Mouse (Mus musculus): ENCODE measurements around the gene Ssu72. TPM values are rescaled to one million over a fixed set of nuclear protein-coding genes. Genes with fewer than 3 reads are reported as not detected.

Ssu72 gene
- 147 and 151 TPM in 2 replicates for polyA plus RNA-seq (2014; fragmentation: Nextera tagmentation; extraction: Ambion mirVana)

GRCm38 (mm10) chr4:155704721-155705591 is at the start of gene Ssu72:
Gene Ssu72, plus strand, starts transcription at chr4:155704800.
- H3K27ac ChIP-seq (replicated peaks; ENCODE audit: low read depth, low read length) = peak within 1 kb of the TSS; percentile 87
- no peaks in the 10 kb centered on the region; the same call in 1 of the 2 replicates for H3K36me3 ChIP-seq (replicated peaks; ENCODE audit: control insufficient read depth, insufficient read depth, low read depth, low read length)
- H3K4me3 ChIP-seq (ENCODE audit: low read depth, low read length) = peak within 1 kb of the TSS; percentile 92
- H3K4me1 ChIP-seq (ENCODE audit: control insufficient read depth, insufficient read depth, low read length) = no peaks in the 10 kb centered on the region
- H3K27me3 ChIP-seq (ENCODE audit: control insufficient read depth, insufficient read depth, low read length) = no peaks in the 10 kb centered on the region
- under 1% methylated on average over 79 of the region's 83 CpGs for WGBS
- peak within 1 kb of the TSS; percentile 85 for H3K9ac ChIP-seq (replicated peaks; ENCODE audit: low read length)
- peak within 1 kb of the TSS; percentile 84 for H3K4me2 ChIP-seq (ENCODE audit: low read depth, low read length)
- ATAC-seq (replicated peaks; ENCODE audit: insufficient number of reproducible peaks, low FRiP score, low TSS enrichment, low read depth) (peak; percentile 95), DNase-seq (ENCODE audit: low spot score) (peak; percentile 96)
- H3K9me3 ChIP-seq (replicated peaks; ENCODE audit: control insufficient read depth, low read length) = no peaks in the 10 kb centered on the region

DNA sequence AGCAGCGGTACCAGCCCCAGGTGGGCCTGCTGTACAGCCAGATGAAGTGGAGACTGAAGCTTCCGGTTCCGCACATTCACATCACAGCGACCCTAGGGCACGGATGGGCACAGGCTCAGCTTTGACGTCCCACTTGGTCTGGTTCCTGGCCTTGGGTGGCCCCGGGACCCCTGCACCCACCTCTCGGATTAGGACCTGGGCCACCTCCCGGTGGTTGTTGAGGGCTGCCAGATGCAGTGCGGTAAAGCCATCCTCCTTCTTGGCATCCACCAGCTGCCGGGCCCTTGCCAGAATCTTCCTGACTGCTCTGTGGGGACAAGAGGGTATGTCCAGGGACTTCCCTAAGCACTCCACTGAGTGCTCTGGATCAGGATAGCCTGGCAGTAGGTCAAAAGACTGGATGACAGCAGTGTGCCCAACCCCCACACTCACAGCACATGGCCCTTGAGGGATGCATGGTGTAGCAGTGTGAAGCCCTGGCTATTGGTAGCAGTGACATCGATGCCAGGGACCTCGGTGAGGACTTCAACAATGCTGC is 48.3 kb upstream of the Ssu72 start:
- Histone ChIP-seq H3K4me3 (ENCODE audit: low read depth, low read length) (no peak overlapping the region), H3K27ac (replicated peaks; ENCODE audit: low read depth, low read length) (no peak overlapping the region), H3K36me3 (replicated peaks; ENCODE audit: control insufficient read depth, insufficient read depth, low read depth, low read length) (no peaks in the 10 kb centered on the region), H3K27me3 (ENCODE audit: control insufficient read depth, insufficient read depth, low read length) (peaks cover 42% of the 10 kb centered on the region), H3K9me3 (replicated peaks; ENCODE audit: control insufficient read depth, low read length) (no peaks in the 10 kb centered on the region), H3K4me2 (ENCODE audit: low read depth, low read length) (no peak overlapping the region), H3K4me1 (ENCODE audit: control insufficient read depth, insufficient read depth, low read length) (peaks cover 22% of the 10 kb centered on the region), H3K9ac (replicated peaks; ENCODE audit: low read length) (no peak overlapping the region)
- DNase-seq (ENCODE audit: low spot score) = no peak
- ATAC-seq (replicated peaks; ENCODE audit: insufficient number of reproducible peaks, low FRiP score, low TSS enrichment, low read depth) = no peak
- WGBS = 89% methylated on average over 13 of the region's 13 CpGs

GRCm38 (mm10) chr4:155658961-155659360 is 45.6 kb upstream of the Ssu72 start:
- Histone ChIP-seq H3K27me3 (ENCODE audit: control insufficient read depth, insufficient read depth, low read length) (peaks cover 18% of the 10 kb centered on the region), H3K36me3 (replicated peaks; ENCODE audit: control insufficient read depth, insufficient read depth, low read depth, low read length) (no peaks in the 10 kb centered on the region), H3K4me3 (ENCODE audit: low read depth, low read length) (no peak overlapping the region), H3K9me3 (replicated peaks; ENCODE audit: control insufficient read depth, low read length) (no peaks in the 10 kb centered on the region), H3K4me1 (ENCODE audit: control insufficient read depth, insufficient read depth, low read length) (peaks cover 12% of the 10 kb centered on the region), H3K4me2 (ENCODE audit: low read depth, low read length) (no peak overlapping the region), H3K9ac (replicated peaks; ENCODE audit: low read length) (no peak overlapping the region), H3K27ac (replicated peaks; ENCODE audit: low read depth, low read length) (no peak overlapping the region)
- ATAC-seq (replicated peaks; ENCODE audit: insufficient number of reproducible peaks, low FRiP score, low TSS enrichment, low read depth) (no peak), DNase-seq (ENCODE audit: low spot score) (no peak)
- WGBS = 88% methylated on average over 10 of the region's 10 CpGs

GRCm38 (mm10) chr4:155660641-155661040 is 44.0 kb upstream of the Ssu72 start:
- no peaks in the 10 kb centered on the region for H3K9me3 ChIP-seq (replicated peaks; ENCODE audit: control insufficient read depth, low read length)
- H3K9ac ChIP-seq (replicated peaks; ENCODE audit: low read length) = no peak overlapping the region
- no peaks in the 10 kb centered on the region for H3K36me3 ChIP-seq (replicated peaks; ENCODE audit: control insufficient read depth, insufficient read depth, low read depth, low read length)
- peaks cover 4% of the 10 kb centered on the region; the same call in 1 of the 2 replicates for H3K27me3 ChIP-seq (ENCODE audit: control insufficient read depth, insufficient read depth, low read length)
- H3K27ac ChIP-seq (replicated peaks; ENCODE audit: low read depth, low read length) = no peak overlapping the region
- no peaks in the 10 kb centered on the region for H3K4me1 ChIP-seq (ENCODE audit: control insufficient read depth, insufficient read depth, low read length)
- DNase-seq (ENCODE audit: low spot score) (no peak), ATAC-seq (replicated peaks; ENCODE audit: insufficient number of reproducible peaks, low FRiP score, low TSS enrichment, low read depth) (no peak)
- no peak overlapping the region; the same call in 1 of the 2 replicates for H3K4me2 ChIP-seq (ENCODE audit: low read depth, low read length)
- H3K4me3 ChIP-seq (ENCODE audit: low read depth, low read length) = no peak overlapping the region
- WGBS = 89% methylated on average over 12 of the region's 12 CpGs

DNA sequence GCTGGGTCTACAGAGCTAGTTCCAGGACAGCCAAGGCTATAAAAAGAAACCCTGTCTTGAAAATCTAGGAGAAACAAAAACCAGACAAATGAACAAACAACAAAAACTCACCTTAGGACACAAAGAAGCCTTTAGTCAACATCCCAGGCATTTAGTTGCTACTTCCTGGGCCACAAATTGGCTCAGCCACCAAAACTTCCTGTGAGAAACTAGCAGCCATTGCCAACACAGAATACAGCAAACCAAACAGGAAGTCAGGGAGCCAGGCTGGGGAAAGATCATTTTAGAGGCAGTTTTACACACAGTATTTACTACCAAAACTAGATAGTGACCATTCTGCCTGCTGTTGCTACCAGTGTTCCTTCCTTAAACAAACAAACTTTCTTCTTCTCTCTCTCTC is 37.7 kb upstream of the Ssu72 start:
- no peak overlapping the region for H3K27ac ChIP-seq (replicated peaks; ENCODE audit: low read depth, low read length)
- H3K4me1 ChIP-seq (ENCODE audit: control insufficient read depth, insufficient read depth, low read length) = no peaks in the 10 kb centered on the region
- ATAC-seq (replicated peaks; ENCODE audit: insufficient number of reproducible peaks, low FRiP score, low TSS enrichment, low read depth) = no peak
- H3K4me3 ChIP-seq (ENCODE audit: low read depth, low read length) = no peak overlapping the region
- no peaks in the 10 kb centered on the region for H3K36me3 ChIP-seq (replicated peaks; ENCODE audit: control insufficient read depth, insufficient read depth, low read depth, low read length)
- no peak overlapping the region; the same call in 1 of the 2 replicates for H3K9ac ChIP-seq (replicated peaks; ENCODE audit: low read length)
- DNase-seq (ENCODE audit: low spot score) = no peak
- no peaks in the 10 kb centered on the region for H3K27me3 ChIP-seq (ENCODE audit: control insufficient read depth, insufficient read depth, low read length)
- no peaks in the 10 kb centered on the region for H3K9me3 ChIP-seq (replicated peaks; ENCODE audit: control insufficient read depth, low read length)
- no peak overlapping the region for H3K4me2 ChIP-seq (ENCODE audit: low read depth, low read length)

DNA sequence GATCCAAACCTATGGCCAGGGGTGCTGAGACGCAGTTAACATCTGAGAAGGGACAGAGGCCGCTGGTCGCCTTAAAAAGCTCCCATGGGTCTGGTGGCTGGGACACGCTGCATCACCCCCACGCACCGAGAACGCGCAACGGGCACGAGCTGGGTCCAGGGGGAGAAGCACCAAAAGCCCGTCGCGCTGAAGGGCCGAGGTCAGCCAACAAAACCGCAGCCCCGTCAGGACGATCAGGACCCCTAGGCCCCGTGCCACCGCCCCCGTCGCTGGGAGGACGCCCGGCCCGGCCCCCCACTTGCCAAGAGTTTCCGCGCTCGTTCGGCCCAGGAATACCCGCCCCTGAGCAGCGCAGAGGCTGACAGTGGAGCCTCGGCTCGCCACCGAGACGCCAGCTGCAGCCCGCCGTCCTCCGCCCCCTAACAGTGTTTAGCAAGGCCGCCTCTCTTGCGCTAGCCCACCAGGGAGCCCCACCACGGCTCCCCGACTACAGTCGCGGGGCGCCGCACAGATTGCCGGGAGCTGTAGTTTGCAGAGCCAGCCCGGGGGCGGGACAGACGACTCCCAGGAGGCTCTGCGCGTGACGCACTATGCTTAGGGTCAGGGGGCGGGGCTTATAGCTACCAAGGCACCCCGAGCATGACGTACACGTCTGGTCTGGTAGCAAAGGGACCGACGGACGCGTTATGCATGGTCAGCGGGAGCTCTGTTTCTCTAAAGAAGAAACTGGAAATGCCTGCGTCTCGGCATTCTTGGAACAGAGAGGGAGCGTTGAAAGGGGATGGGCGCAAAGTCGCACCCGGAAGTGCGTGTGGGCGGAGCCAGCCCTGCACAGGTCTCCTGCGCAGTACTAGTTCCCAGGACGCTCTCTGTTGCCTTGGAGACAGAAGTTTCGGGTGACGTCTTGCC is 35.7 kb upstream of the Ssu72 start, which contains the start of gene Mib2:
TSS of gene Mib2 (minus strand) at position 510 of the 909 bp plus-strand sequence.
- peak within 1 kb of the TSS; percentile 82 for H3K9ac ChIP-seq (replicated peaks; ENCODE audit: low read length)
- no peaks in the 10 kb centered on the region for H3K4me1 ChIP-seq (ENCODE audit: control insufficient read depth, insufficient read depth, low read length)
- WGBS = under 1% methylated on average over 70 of the region's 73 CpGs
- H3K9me3 ChIP-seq (replicated peaks; ENCODE audit: control insufficient read depth, low read length) = no peaks in the 10 kb centered on the region
- peak within 1 kb of the TSS; percentile 59; the same call in 1 of the 2 replicates for H3K27ac ChIP-seq (replicated peaks; ENCODE audit: low read depth, low read length)
- peak within 1 kb of the TSS; percentile 90 for H3K4me2 ChIP-seq (ENCODE audit: low read depth, low read length)
- peak; percentile 99 for DNase-seq (ENCODE audit: low spot score)
- H3K27me3 ChIP-seq (ENCODE audit: control insufficient read depth, insufficient read depth, low read length) = no peaks in the 10 kb centered on the region
- peak; percentile 95 for ATAC-seq (replicated peaks; ENCODE audit: insufficient number of reproducible peaks, low FRiP score, low TSS enrichment, low read depth)
- H3K4me3 ChIP-seq (ENCODE audit: low read depth, low read length) = peak within 1 kb of the TSS; percentile 78
- H3K36me3 ChIP-seq (replicated peaks; ENCODE audit: control insufficient read depth, insufficient read depth, low read depth, low read length) = no peaks in the 10 kb centered on the region

- Histone ChIP-seq H3K4me1 (ENCODE audit: control insufficient read depth, insufficient read depth, low read length) (no peaks in the 10 kb centered on the region), H3K9me3 (replicated peaks; ENCODE audit: control insufficient read depth, low read length) (no peaks in the 10 kb centered on the region), H3K27ac (replicated peaks; ENCODE audit: low read depth, low read length) (no peak overlapping the region), H3K4me2 (ENCODE audit: low read depth, low read length) (peak overlapping the region; percentile 90), H3K27me3 (ENCODE audit: control insufficient read depth, insufficient read depth, low read length) (no peaks in the 10 kb centered on the region), H3K36me3 (replicated peaks; ENCODE audit: control insufficient read depth, insufficient read depth, low read depth, low read length) (no peaks in the 10 kb centered on the region), H3K4me3 (ENCODE audit: low read depth, low read length) (peak overlapping the region; percentile 78), H3K9ac (replicated peaks; ENCODE audit: low read length) (no peak overlapping the region)
- ATAC-seq (replicated peaks; ENCODE audit: insufficient number of reproducible peaks, low FRiP score, low TSS enrichment, low read depth) = peak; percentile 60
- DNase-seq (ENCODE audit: low spot score) = no peak
- 3% methylated on average over 8 of the region's 8 CpGs for WGBS
These were observed 35.0 kb upstream of the Ssu72 start for GRCm38 (mm10) chr4:155669598-155670075.

All from embryonic facial prominence, embryonic 11.5 days (tissue).